Mouse (Mus musculus) C2C12 (cell line): ENCODE results near the gene Agap2. TPM values are rescaled to one million over a fixed set of nuclear protein-coding genes. Genes with fewer than 3 reads are reported as not detected.

Experiments
- H3K27me3 ChIP-seq: one replicate; pipeline ENCODE4 v1.6.1; 2011; ENCODE audit not compliant: control insufficient read depth, insufficient read depth, insufficient read length
- H3K36me3 ChIP-seq: one replicate; pipeline ENCODE4 v1.6.1; 2011; ENCODE audit not compliant: control insufficient read depth, insufficient read depth
- H3K4me3 ChIP-seq: one replicate; pipeline ENCODE4 v1.5.1; 2011; ENCODE audit warnings: mild to moderate bottlenecking, control low read depth; ENCODE audit not compliant: poor library complexity, insufficient read depth, severe bottlenecking
- H3K79me2 ChIP-seq: one replicate; pipeline ENCODE4 v1.6.1; 2011; ENCODE audit not compliant: control insufficient read depth, insufficient read depth
- H3K79me3 ChIP-seq: one replicate; pipeline ENCODE4 v1.6.1; 2011; ENCODE audit warnings: low read depth, control low read depth
- H3ac ChIP-seq: one replicate; pipeline ENCODE3; 2011; ENCODE audit warnings: low read depth; ENCODE audit not compliant: control insufficient read depth, insufficient read length
- CEBPB ChIP-seq: IDR thresholded peaks from one replicate; pipeline ENCODE4 v1.6.1; 2011; ENCODE audit warnings: low read depth, mild to moderate bottlenecking, control low read depth, moderate library complexity
- CTCF ChIP-seq: IDR thresholded peaks from one replicate; pipeline ENCODE4 v1.5.1; 2011; ENCODE audit not compliant: control insufficient read depth, insufficient read depth, insufficient read length
- FOSL1 ChIP-seq: IDR thresholded peaks from one replicate; pipeline ENCODE4 v1.8.0; 2011; ENCODE audit warnings: mild to moderate bottlenecking, low read length; ENCODE audit not compliant: poor library complexity, insufficient read depth, severe bottlenecking
- MAX ChIP-seq: IDR thresholded peaks from one replicate; pipeline ENCODE4 v1.6.1; 2011; ENCODE audit warnings: mild to moderate bottlenecking, control low read depth
- MYOD1 ChIP-seq: IDR thresholded peaks from one replicate; pipeline ENCODE4 v1.6.1; 2011; ENCODE audit warnings: low read depth; ENCODE audit not compliant: control insufficient read depth, insufficient read length
- MYOG ChIP-seq: IDR thresholded peaks from one replicate; pipeline ENCODE4 v1.6.1; 2011; ENCODE audit not compliant: control insufficient read depth, insufficient read length; ENCODE audit errors: extremely low read depth
- USF1 ChIP-seq: IDR thresholded peaks from one replicate; pipeline ENCODE4 v1.6.1; 2011; ENCODE audit warnings: low read depth, mild to moderate bottlenecking, control low read depth, moderate library complexity
- polyA plus RNA-seq: library from polyadenylated mRNA; unstranded; fragments of >200 nt; fragmentation: generic; extraction: Trizol; gene quantifications from one replicate; pipeline ENCODE4 v1.2.1, GENCODE M21; 2012; ENCODE audit warnings: missing spikeins

Agap2 gene
- polyA plus RNA-seq, 1 experiment: 3.2 TPM

DNA sequence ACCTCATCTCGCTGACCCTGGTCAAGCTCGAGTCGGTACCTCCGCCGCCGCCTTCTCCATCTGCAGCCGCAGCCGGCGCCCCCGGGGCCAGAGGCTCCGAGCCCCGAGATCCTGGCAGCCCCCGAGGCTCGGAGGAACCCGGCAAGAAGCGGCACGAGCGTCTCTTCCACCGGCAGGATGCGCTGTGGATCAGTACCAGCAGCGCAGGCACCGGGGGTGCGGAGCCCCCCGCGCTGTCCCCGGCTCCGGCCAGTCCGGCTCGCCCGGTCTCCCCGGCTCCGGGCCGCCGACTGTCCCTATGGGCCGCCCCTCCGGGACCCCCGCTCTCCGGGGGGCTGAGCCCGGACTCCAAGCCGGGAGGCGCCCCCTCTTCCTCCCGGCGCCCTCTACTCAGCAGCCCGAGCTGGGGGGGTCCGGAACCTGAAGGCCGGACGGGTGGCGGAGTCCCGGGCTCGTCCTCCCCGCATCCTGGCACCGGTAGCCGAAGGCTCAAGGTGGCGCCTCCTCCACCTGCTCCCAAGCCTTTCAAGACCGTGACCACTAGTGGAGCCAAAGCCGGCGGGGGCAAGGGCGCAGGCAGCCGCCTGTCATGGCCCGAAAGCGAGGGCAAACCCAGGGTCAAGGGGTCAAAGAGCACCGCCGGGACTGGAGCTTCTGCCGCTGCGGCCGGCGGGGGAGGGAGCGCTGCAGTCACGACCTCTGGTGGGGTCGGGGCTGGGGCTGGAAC is 4.7 kb downstream of the Agap2 start:
- Histone ChIP-seq H3K79me2 (no peaks in the 10 kb centered on the region), H3ac (no peak overlapping the region), H3K27me3 (peaks cover 4% of the 10 kb centered on the region), H3K36me3 (no peaks in the 10 kb centered on the region), H3K79me3 (no peaks in the 10 kb centered on the region), H3K4me3 (no peak overlapping the region)
- TF ChIP-seq MYOG (no peak), CTCF (no peak), USF1 (no peak), FOSL1 (no peak), MAX (no peak)

DNA sequence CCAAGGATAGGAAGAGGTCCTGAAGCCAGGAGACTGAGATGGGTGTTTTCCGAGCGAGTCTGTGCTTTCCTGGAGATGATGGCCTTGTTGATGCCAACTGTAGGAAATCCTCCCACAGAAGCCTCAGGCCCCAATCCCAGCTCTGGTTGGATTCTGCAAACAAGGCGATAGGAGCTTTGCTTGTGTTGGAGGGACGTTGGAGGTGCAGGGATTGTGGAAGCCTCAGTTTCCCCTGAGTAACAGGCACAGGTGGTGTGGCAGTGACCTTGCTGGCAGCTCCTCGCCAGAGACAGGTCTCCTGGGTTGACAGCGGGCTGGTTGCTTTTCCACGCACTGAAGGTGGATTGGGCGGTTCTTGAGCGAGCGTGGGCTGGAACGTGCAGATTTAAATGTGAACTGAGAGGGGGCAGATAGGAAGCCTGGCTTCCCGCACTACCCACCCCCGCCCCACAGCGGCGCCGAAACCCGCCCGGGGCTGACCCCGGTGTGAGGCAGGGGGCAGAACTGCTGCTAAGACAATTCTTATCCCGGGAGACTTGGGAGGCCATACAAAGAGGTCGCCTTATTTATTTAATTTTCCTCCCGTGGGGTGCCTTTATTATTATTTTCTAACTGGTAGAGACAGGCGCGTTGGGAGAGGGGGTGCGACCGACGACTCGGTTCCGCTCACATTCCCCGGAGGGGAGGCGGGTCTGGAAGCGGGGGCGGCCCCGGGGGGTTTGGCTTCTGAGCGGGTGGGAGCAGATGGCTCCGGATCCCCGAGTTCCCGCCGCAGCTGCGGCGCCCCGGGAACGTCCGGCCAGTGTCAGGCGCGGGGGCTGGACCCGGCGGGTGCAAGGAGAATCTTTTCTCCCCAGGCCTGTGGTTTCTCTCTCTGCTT is 6.1 kb downstream of the Agap2 start:
- TF ChIP-seq MYOG: no peak
- TF ChIP-seq CEBPB: no peak
- no peak for TF ChIP-seq CTCF
- TF ChIP-seq FOSL1: no peak
- TF ChIP-seq MAX: no peak
- no peak for TF ChIP-seq USF1
- no peak for TF ChIP-seq MYOD1
- no peaks in the 10 kb centered on the region for H3K79me3 ChIP-seq
- H3ac ChIP-seq: peak overlapping the region; percentile 32
- no peaks in the 10 kb centered on the region for H3K79me2 ChIP-seq
- H3K36me3 ChIP-seq: no peaks in the 10 kb centered on the region
- H3K4me3 ChIP-seq: no peak overlapping the region
- peaks cover 4% of the 10 kb centered on the region for H3K27me3 ChIP-seq

DNA sequence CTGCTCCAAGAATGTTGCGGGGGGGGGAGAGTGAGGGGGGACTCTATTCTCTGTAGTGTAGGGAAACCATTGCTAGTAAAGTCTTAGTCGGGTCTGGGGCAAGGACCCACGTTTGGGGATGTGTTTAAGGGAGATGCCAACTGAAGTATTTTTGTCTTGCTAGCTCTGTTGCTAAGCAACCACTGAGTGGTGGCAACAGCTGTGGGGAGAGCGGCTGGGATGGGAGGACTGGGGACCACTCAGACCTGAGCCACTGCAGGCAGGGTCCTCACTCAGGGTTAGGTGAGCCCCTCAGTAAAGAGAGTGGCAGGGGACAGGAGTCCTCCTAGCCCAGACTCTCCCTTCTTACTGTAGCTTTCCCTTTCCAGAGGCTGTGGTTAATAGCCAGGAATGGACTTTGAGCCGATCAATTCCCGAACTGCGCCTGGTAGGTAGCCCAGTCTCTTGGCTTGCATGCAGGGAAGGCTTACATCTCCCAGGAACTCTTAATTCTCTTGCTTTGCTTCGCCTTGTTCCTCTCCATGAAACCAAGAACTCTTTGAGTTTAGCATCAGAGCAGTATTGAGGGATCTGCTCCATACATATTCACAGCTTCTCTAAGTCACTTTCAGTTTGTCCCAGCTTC is 7.0 kb downstream of the Agap2 start:
- Histone ChIP-seq H3K27me3 (peaks cover 4% of the 10 kb centered on the region), H3K79me2 (no peaks in the 10 kb centered on the region), H3ac (no peak overlapping the region), H3K4me3 (no peak overlapping the region), H3K36me3 (no peaks in the 10 kb centered on the region), H3K79me3 (no peaks in the 10 kb centered on the region)
- TF ChIP-seq FOSL1 (no peak), MYOD1 (peak; percentile 94)

DNA sequence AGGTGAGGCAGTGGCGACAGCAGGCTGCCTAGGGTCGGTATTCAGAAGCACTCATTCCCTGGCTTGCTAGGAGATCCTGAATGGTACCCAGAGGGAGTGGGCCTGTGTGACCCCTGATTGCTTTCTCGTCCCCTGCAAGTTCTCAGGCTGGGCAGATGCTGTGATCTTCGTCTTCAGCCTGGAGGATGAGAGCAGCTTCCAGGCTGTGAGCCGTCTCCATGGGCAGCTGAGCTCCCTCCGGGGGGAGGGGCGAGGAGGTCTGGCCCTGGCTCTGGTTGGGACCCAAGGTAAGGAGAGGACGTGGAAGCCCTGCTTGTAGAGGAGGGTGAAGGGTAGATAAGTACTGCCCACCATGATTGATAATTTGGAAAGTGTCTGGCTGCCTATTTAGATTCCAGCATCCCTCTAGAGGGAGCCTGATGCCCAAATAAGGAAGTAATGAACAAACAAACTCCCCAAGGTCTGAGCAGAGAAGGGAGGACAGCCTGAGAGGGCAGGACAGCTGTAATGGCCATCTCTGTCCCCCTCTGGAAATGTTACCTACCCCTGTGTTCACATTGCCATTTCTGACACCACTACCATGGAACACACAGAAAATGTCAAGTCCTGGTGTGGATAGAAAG is 8.3 kb downstream of the Agap2 start:
- no peak overlapping the region for H3K4me3 ChIP-seq
- H3K79me2 ChIP-seq: no peaks in the 10 kb centered on the region
- TF ChIP-seq FOSL1 (no peak), CEBPB (no peak), MAX (no peak), MYOG (no peak)
- no peak overlapping the region for H3ac ChIP-seq
- no peaks in the 10 kb centered on the region for H3K36me3 ChIP-seq
- H3K27me3 ChIP-seq: peaks cover 4% of the 10 kb centered on the region
- no peaks in the 10 kb centered on the region for H3K79me3 ChIP-seq

DNA sequence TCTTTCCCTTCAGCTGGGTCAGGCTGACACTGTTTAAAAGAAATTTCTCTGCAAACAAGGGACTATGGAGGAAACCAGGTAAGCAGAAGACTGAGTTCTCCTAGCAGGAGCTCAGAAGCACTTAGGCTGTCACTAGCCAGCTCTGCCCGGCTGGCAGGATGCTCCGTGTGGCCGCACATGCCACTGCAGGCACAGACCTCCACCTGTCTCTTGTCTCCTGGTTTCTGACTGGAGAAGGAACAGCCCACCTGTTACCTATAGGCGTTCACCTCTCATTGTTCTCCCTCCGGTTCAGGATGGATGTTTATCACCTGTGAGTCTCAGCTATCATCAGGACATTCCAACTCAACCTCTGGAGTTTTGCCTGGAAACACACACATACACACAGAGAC is 8.8 kb downstream of the Agap2 start:
- Histone ChIP-seq H3K36me3 (no peaks in the 10 kb centered on the region), H3K79me2 (no peaks in the 10 kb centered on the region), H3K4me3 (no peak overlapping the region), H3ac (no peak overlapping the region), H3K27me3 (peaks cover 4% of the 10 kb centered on the region), H3K79me3 (no peaks in the 10 kb centered on the region)
- TF ChIP-seq USF1: no peak
- no peak for TF ChIP-seq MAX
- no peak for TF ChIP-seq MYOD1
- no peak for TF ChIP-seq FOSL1
- no peak for TF ChIP-seq MYOG
- TF ChIP-seq CTCF: no peak
- TF ChIP-seq CEBPB: no peak
